Mouse (Mus musculus): ENCODE results near the gene Dus3l.

GRCm38 (mm10) chr17:56768941-56769340, 4.4 kb downstream of the Dus3l start:
- TF ChIP-seq CTCF (IDR thresholded peaks at IDR 0.05; ENCODE audit: extremely low read depth, insufficient read depth, insufficient read length, insufficient replicate concordance) (no peak), POLR2A (IDR thresholded peaks at IDR 0.05; ENCODE audit: low read depth, low read length) (no peak)
